In the genomic region with DNA sequence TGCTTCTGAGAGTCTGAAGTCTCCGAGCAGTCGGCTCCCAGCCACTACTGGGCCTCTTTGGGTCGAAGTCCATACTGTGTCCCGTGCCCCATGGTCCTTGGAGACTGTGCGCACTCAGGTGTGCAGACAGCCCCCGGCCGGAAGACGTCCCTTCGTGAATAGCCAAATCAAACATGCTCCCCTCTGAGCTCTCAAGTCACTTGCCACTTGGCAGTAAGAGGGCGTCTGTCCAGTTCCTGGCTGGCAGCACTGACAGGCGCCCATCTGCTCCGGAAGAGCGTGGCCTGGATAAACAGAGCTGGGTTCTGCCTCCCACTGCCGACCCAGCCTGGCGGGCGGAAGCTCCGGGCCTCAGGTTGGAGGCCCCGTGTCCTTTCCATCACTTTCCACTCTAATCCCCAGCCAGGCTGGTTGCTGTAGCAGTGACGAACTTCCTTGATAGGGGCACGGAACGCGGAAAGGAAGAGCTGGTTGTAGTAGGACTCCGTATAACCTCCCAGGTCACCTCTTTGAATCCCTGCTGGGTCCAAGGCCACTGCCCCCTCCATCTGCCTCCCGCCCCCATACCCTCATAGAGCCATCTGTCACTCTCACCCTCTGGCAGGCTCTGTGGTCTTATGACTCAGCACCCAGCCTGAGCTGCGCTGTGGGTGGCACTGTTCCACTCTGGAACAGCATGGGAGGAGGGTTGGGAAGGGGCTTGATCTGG, we compare ENCODE assay signal across 8 mouse cellular contexts. TPM values are rescaled to one million over a fixed set of nuclear protein-coding genes. Genes with fewer than 3 reads are reported as not detected.
DNase-seq lines count a peak whose midpoint lies in the region; ATAC-seq lines count a peak whose summit lies in the region.

No protein-coding gene starts in this region.

- no peak overlapping the region for H3K9ac ChIP-seq in liver, embryonic 13.5 days
- H3K9ac ChIP-seq in kidney, embryonic 16.5 days (replicated peaks; ENCODE audit: low read length): no peak overlapping the region
- no peak overlapping the region for H3K9ac ChIP-seq in lung, embryonic 16.5 days (ENCODE audit: low read length)

- no peak for DNase-seq in liver, embryonic 13.5 days
- DNase-seq in liver: no peak
- peak; percentile 96 for DNase-seq in cerebellum, adult 11 months
- peak; percentile 32 to 35 for DNase-seq in heart, adult 9 months (ENCODE audit: low spot score in 2 of 2)
- DNase-seq in thymus, postnatal 36 days: peak; percentile 21 to 40
- no peak for DNase-seq in urinary bladder, postnatal 14 days (ENCODE audit: low spot score)

- no peaks in the 10 kb centered on the region for H3K9me3 ChIP-seq in liver, embryonic 13.5 days (replicated peaks)
- H3K9me3 ChIP-seq in kidney, embryonic 16.5 days (ENCODE audit: low read length): no peaks in the 10 kb centered on the region
- H3K9me3 ChIP-seq in lung, embryonic 16.5 days (ENCODE audit: control insufficient read depth, low read length): no peaks in the 10 kb centered on the region

- WGBS in liver, embryonic 13.5 days (ENCODE audit: insufficient replicate concordance): 69% methylated on average over 25 of the region's 25 CpGs
- 58% methylated on average over 25 of the region's 25 CpGs for WGBS in kidney, embryonic 16.5 days
- WGBS in lung, embryonic 16.5 days: 36% methylated on average over 25 of the region's 25 CpGs

- H3K27me3 ChIP-seq in liver, embryonic 13.5 days: no peaks in the 10 kb centered on the region
- no peaks in the 10 kb centered on the region for H3K27me3 ChIP-seq in kidney, embryonic 16.5 days (ENCODE audit: insufficient read depth, low read length)
- H3K27me3 ChIP-seq in lung, embryonic 16.5 days (ENCODE audit: control insufficient read depth, insufficient read depth, low read depth, low read length): no peaks in the 10 kb centered on the region

- H3K4me2 ChIP-seq in liver, embryonic 13.5 days: no peak overlapping the region
- no peak overlapping the region for H3K4me2 ChIP-seq in kidney, embryonic 16.5 days (replicated peaks; ENCODE audit: low read depth, low read length)
- peak overlapping the region; percentile 22; the same call in 1 of the 2 replicates for H3K4me2 ChIP-seq in lung, embryonic 16.5 days (ENCODE audit: low read depth, low read length)

- no peaks in the 10 kb centered on the region for H3K36me3 ChIP-seq in liver, embryonic 13.5 days
- H3K36me3 ChIP-seq in kidney, embryonic 16.5 days (ENCODE audit: insufficient read depth, low read length): no peaks in the 10 kb centered on the region
- H3K36me3 ChIP-seq in lung, embryonic 16.5 days (ENCODE audit: control insufficient read depth, insufficient read depth, low read length): no peaks in the 10 kb centered on the region

- no peak overlapping the region for H3K27ac ChIP-seq in liver, embryonic 13.5 days
- H3K27ac ChIP-seq in kidney, embryonic 16.5 days (ENCODE audit: low read length): no peak overlapping the region
- peak overlapping the region; percentile 54 for H3K27ac ChIP-seq in lung, embryonic 16.5 days (ENCODE audit: low read length)

- H3K4me3 ChIP-seq in liver, embryonic 13.5 days (replicated peaks): no peak overlapping the region
- H3K4me3 ChIP-seq in kidney, embryonic 16.5 days (ENCODE audit: low read length): no peak overlapping the region
- H3K4me3 ChIP-seq in lung, embryonic 16.5 days (ENCODE audit: low read length): no peak overlapping the region

- peaks cover 13% of the 10 kb centered on the region for H3K4me1 ChIP-seq in liver, embryonic 13.5 days (replicated peaks)
- H3K4me1 ChIP-seq in kidney, embryonic 16.5 days (ENCODE audit: insufficient read depth, low read length): no peaks in the 10 kb centered on the region
- H3K4me1 ChIP-seq in lung, embryonic 16.5 days (replicated peaks; ENCODE audit: control insufficient read depth, insufficient read depth, low read length): peaks cover 8% of the 10 kb centered on the region; the same call in 1 of the 2 replicates

- ATAC-seq in liver, embryonic 13.5 days (ENCODE audit: low read depth): peak; percentile 36; the same call in 1 of the 2 replicates
- peak; percentile 87 for ATAC-seq in kidney, embryonic 16.5 days (ENCODE audit: low FRiP score, low TSS enrichment)
- peak; percentile 72 for ATAC-seq in lung, embryonic 16.5 days (ENCODE audit: low read depth)

RNA-seq across cellular contexts. Expression of a gene that starts 28.5 kb away (rescaled TPM):
- 2.6 and 2.8 TPM in 2 replicates for polyA plus RNA-seq in liver, embryonic 13.5 days (2015; fragmentation: Nextera tagmentation; extraction: Ambion mirVana)
- polyA plus RNA-seq in kidney, embryonic 16.5 days (2015; fragmentation: Nextera tagmentation; extraction: Ambion mirVana): 9.6 and 9.7 TPM in 2 replicates
- 6.9 TPM in 2 replicates for polyA plus RNA-seq in lung, embryonic 16.5 days (2015; fragmentation: Nextera tagmentation; extraction: Ambion mirVana)

Comparison
In these comparisons a context has a peak if more than half of its experiments do, and no peak if none do; other contexts are left out.
1. ATAC-seq: peak in every context shown above with its lines; median percentile 87 in kidney, embryonic 16.5 days; 72 in lung, embryonic 16.5 days; 36 in liver, embryonic 13.5 days.
2. DNase-seq: peak in cerebellum, adult 11 months (single experiment), heart, adult 9 months (2 of 2) and thymus, postnatal 36 days (2 of 2); none in liver, embryonic 13.5 days (single experiment), liver (single experiment) and urinary bladder, postnatal 14 days (single experiment).